Mouse (Mus musculus) effector memory CD4-positive, alpha-beta T cell, adult 7 months (primary cell): ENCODE results near the gene Nup188. TPM values are rescaled to one million over a fixed set of nuclear protein-coding genes. Genes with fewer than 3 reads are reported as not detected.

Experiments
- polyA plus RNA-seq: library from polyadenylated mRNA; unstranded; fragments of 100-300 nt; shearing (Covaris generic); gene quantifications from one replicate; pipeline ENCODE4 v1.2.1, GENCODE M21; 2017

Gene Nup188
- polyA plus RNA-seq = 16.6 TPM

GRCm38 (mm10) chr2:30286192-30287026 is at the start of gene Nup188, which contains the start of gene Dolk:
Gene Nup188, plus strand, starts transcription at chr2:30286397.
Gene Dolk, minus strand, starts transcription at chr2:30286334.

DNA sequence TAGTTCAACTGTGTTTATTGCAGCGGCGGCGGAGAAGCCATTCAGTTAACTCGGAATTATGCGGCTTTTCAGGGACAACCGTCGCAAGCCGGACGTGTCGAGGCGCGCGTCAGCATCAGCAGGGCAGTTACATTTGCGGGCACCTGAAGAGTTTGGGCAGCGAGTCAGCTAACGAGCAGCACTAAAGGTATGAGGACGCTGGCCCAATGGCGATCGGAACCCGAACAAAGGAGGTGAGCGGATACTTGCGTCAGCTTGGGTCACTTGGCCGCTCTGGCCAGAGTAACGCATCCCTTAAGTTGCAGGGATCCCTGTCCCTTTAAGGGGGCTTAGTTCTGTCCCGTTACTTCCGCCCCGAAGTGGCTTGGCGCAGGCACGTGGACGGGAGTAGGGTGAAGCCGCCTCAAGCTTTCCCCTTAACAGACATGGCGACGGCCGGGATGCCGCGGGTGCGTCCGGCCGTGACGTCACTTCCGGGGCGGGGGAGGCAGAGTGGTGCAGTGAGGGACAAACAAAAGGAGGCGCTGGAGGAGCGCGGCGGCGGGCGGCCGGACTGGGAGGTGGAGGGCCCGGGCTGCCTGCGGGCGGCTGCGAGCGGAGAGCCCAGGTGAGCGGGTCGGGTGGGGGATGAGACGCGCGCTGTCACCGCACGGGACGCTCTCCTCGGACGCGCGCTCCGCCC is 48.9 kb upstream of the Nup188 start, which contains the start of gene Lrrc8a:
Gene Lrrc8a (plus strand): TSS at position 517 of the 682 bp plus-strand sequence.

GRCm38 (mm10) chr2:30240267-30240666 is 45.9 kb upstream of the Nup188 start, which contains the start of gene Gm28035:
Gene Gm28035, plus strand, starts transcription at chr2:30240567.

DNA sequence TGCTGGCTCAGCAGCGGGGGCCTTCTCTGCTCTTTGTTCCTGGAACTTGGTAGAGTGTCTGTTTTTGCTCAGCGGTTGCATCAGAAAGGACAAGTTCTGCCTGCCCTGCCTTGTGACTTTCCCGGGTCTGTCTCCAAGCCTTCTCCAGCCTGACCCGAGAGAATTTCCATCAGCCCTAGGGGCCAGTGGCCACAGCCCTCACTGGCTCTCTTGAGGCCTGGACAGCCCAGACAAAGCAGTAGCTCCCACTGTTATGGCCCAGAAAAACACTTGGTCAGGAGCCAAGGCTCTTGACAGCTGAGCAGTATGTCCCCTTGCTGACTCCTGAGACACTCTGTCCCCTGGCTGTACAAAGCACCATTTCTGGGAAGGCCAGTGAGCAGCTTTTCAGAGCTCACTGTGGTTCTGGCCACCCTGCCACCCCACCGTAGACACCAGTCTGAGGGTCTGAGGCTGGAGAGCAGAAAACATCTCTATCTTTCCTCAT is 20.4 kb upstream of the Nup188 start, which contains the start of gene Phyhd1:
Gene Phyhd1 (plus strand): TSS at position 437 of the 487 bp plus-strand sequence.

DNA sequence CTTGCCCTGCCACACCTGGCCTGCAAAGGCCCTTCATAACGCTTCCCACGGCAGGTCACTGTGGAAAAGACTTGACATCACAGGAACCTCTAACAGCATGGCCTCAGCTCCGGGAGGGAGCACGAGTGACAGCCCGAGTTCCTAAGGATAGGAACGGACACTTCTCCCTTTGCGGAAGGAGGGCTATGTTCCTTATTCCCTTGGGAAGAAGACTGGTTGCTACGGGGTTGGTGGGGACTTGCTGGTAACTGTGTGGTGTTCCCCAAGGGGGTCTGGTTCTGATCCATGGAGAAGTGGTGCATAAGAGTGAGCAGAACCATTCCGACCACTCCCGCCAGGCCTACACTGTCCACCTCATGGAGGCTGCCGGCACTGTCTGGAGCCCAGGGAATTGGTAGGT is 5.5 kb upstream of the Nup188 start, which contains the start of gene Gm28038:
Gene Gm28038 (plus strand): TSS at position 301 of the 400 bp plus-strand sequence.

DNA sequence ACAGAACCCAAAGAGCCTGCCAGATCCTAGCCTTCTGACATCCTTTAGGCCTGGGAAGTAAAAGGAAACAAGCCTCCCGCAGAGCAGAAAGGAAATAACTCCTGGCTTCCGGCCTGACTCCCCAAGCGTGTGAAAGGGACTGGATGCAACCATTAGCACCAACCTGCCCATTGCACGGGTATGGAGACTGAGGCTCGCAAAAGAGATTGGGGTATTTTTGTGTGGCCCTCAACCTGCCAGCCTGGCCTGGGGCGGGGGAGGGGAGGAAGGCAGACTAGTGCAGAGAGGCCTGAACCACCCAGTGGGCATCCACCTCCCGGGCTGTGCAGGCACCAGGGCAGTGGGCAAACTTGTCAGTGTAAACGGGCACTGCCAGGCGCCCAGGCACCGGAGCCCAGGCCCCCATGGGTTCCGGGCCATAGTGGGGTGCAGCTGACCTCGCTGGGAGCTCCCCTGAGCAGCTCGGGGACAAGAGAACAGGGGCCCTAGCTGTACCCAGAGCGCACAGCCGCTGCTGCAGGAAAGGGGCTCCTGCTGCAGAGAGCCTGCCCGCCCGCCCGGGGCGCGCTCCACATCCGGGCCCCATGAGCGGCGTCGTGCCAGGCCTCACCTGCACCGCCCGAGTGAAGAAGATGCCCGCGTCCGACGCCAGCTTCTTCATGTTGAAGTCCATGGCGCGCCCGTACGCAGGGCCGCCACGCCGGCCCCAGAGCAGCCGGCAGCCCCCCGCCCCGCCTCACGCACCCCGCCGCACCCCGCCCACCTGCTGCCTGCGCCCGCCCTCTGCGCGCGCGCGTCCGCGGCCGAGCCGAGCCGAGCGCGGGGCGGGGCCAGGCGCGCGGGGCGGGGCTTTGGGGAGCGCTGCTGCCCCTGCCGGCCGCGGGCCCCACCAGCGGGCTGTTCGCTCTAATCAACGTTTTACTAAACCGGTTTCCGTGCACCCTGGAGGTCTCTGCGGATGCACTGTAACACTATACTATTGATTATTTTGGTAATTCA is 72.6 kb downstream of the Nup188 start, which contains the start of gene Sh3glb2:
Gene Sh3glb2 (minus strand): TSS at position 805 of the 999 bp plus-strand sequence.

GRCm38 (mm10) chr2:30363773-30364650 is 77.8 kb downstream of the Nup188 start, which contains the start of gene Miga2:
Gene Miga2, plus strand, starts transcription at chr2:30364233.

DNA sequence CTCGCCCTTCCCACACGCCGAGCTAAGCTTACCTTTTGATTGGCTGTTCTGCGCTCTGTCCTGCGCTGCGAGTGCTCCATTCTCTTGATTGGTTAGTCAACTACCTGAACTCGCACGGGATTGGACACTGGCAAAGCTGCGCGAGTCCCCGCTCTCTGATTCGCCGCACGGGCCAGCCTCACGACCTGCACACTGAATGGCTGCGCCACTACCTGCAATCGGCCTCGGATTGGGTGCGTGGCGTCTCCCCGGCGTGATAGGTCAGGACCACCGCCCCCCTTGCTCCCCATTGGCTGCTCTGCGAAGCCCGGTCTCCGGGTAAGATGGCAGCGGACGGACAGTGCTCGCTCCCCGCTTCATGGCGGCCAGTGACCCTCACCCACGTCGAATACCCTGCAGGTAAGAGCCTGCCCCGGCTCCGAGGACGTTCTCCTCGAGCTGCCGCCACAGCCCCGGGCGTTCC is 105.9 kb downstream of the Nup188 start, which contains the start of gene Dolpp1:
Gene Dolpp1 (plus strand): TSS at position 141 of the 463 bp plus-strand sequence.

Other genes starting within 250 kb of the Nup188 start
- 2.3 TPM for gene Wdr34, start 237.5 kb upstream of the Nup188 start, polyA plus RNA-seq
- gene Set, start 229.0 kb upstream of the Nup188 start, polyA plus RNA-seq = 287 TPM
- 1.1 TPM for gene Pkn3, start 208.7 kb upstream of the Nup188 start, polyA plus RNA-seq
- 9.4 TPM for gene Zdhhc12, start 192.7 kb upstream of the Nup188 start, polyA plus RNA-seq
- 21.4 TPM for gene Zer1, start 161.8 kb upstream of the Nup188 start, polyA plus RNA-seq
- 5.4 TPM for gene Tbc1d13, start 152.7 kb upstream of the Nup188 start, polyA plus RNA-seq
- 23.6 TPM for gene Endog, start 114.9 kb upstream of the Nup188 start, polyA plus RNA-seq
- gene Spout1, start 107.9 kb upstream of the Nup188 start, polyA plus RNA-seq = 28.2 TPM
- gene Kyat1, start 80.5 kb upstream of the Nup188 start, polyA plus RNA-seq = 7.8 TPM
- gene Lrrc8a, start 48.7 kb upstream of the Nup188 start, polyA plus RNA-seq = 3.4 TPM
- 1.6 TPM for gene Gm28035, start 45.8 kb upstream of the Nup188 start, polyA plus RNA-seq
- gene Phyhd1, start 20.2 kb upstream of the Nup188 start, polyA plus RNA-seq = 1.5 TPM
- not detected for gene Gm28038, start 5.4 kb upstream of the Nup188 start, polyA plus RNA-seq
- 6.4 TPM for gene Dolk, start 63 bp upstream of the Nup188 start, polyA plus RNA-seq
- 79.2 TPM for gene Sh3glb2, start 72.9 kb downstream of the Nup188 start, polyA plus RNA-seq
- gene Miga2, start 77.8 kb downstream of the Nup188 start, polyA plus RNA-seq = 4.6 TPM
- gene Dolpp1, start 105.9 kb downstream of the Nup188 start, polyA plus RNA-seq = 20.8 TPM
- 11.1 TPM for gene Crat, start 129.4 kb downstream of the Nup188 start, polyA plus RNA-seq
- 91.0 TPM for gene Ptpa, start 129.6 kb downstream of the Nup188 start, polyA plus RNA-seq
- gene Ier5l, start 187.8 kb downstream of the Nup188 start, polyA plus RNA-seq = 29.6 TPM